Mouse (Mus musculus): ENCODE measurements at regions not wholly inside any gene's neighbourhood (a gene's known extent, or its start where the extent isn't known, plus 50 kb on each side); places are given as distances from the start of the nearest gene placed in this dataset.

DNA sequence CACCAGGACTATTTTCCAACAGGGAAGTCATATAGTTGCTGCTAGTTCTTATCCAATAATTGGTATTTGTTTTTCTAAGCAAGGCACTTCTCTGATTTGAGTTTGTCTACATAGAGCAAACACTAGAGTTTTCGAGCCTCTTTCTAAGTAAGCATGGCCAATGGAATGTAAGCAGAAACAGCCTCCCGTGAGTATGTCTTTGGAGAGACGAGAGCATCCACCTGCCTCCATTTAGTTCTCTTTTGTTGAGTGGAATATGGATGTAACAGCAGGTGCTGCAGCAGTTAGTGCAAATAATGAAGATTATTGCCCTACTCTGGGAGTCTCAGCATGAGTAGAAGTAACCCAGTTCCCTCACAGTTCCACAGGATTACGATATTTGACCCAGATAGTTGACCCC lies 286.3 kb downstream of the 1500009L16Rik start:
- no peak for TF ChIP-seq CTCF (IDR thresholded peaks at IDR 0.05; ENCODE audit: low read depth)
- TF ChIP-seq EP300 (optimal IDR thresholded peaks at IDR 0.05), result no peak
